Mouse (Mus musculus) T-helper 2 cell (primary cell): Measurements from ENCODE around the gene Rab3ip.

ENCODE experiments used
- in situ Hi-C: fragments of 300-600 bp; cut with MboI, MseI; formaldehyde crosslinking; loops from one replicate; pipeline ENCODE4 v1.15.1; 2025; ENCODE audit warnings: high pct_unique_total_duplicates

The Rab3ip gene

GRCm38 (mm10) chr10:116922161-116922560, 28.4 kb downstream of the Rab3ip start:
- in situ Hi-C loops, result no loop called here

- in situ Hi-C loops, result no loop called here
These were observed 29.2 kb downstream of the Rab3ip start for GRCm38 (mm10) chr10:116921416-116921815.

- in situ Hi-C loops, result no loop called here
These were observed 29.9 kb downstream of the Rab3ip start for GRCm38 (mm10) chr10:116920641-116921040.

GRCm38 (mm10) chr10:116919368-116920317, 30.9 kb downstream of the Rab3ip start:
- in situ Hi-C loops, result no loop called here

GRCm38 (mm10) chr10:116916581-116916980, 34.0 kb downstream of the Rab3ip start:
- in situ Hi-C loops, result no loop called here

- in situ Hi-C loops, result no loop called here
These were observed 35.3 kb downstream of the Rab3ip start for GRCm38 (mm10) chr10:116915286-116915685.

- in situ Hi-C loops, result no loop called here
These were observed 36.0 kb downstream of the Rab3ip start for GRCm38 (mm10) chr10:116914586-116914985.

GRCm38 (mm10) chr10:116913647-116914273, 36.8 kb downstream of the Rab3ip start:
- in situ Hi-C loops, result no loop called here

- in situ Hi-C loops, result no loop called here
These were observed 37.7 kb downstream of the Rab3ip start for GRCm38 (mm10) chr10:116912850-116913249.

GRCm38 (mm10) chr10:116908901-116909642, 41.5 kb downstream of the Rab3ip start:
- in situ Hi-C loops, result loop anchor here (10.0 kb wide), 1 partner anchor 354 kb away; no protein-coding TSS in a partner anchor

- in situ Hi-C loops, result loop anchor here (10.0 kb wide), 1 partner anchor 352 kb away; no protein-coding TSS in a partner anchor
These were observed 43.8 kb downstream of the Rab3ip start for GRCm38 (mm10) chr10:116906794-116907193.

- in situ Hi-C loops, result loop anchor here (10.0 kb wide), 1 partner anchor 350 kb away; no protein-coding TSS in a partner anchor
These were observed 46.1 kb downstream of the Rab3ip start for GRCm38 (mm10) chr10:116904503-116904908.

- in situ Hi-C loops, result no loop called here
These were observed 54.0 kb downstream of the Rab3ip start, which contains the start of gene Myrfl for GRCm38 (mm10) chr10:116896336-116897177. Myrfl (minus strand) TSS chr10:116896919.

GRCm38 (mm10) chr10:116895108-116895833, 55.3 kb downstream of the Rab3ip start:
- in situ Hi-C loops, result no loop called here

- in situ Hi-C loops, result no loop called here
These were observed 56.0 kb downstream of the Rab3ip start for GRCm38 (mm10) chr10:116894540-116894939.

GRCm38 (mm10) chr10:116893753-116894152, 56.8 kb downstream of the Rab3ip start:
- in situ Hi-C loops, result no loop called here

- in situ Hi-C loops, result no loop called here
These were observed 60.0 kb downstream of the Rab3ip start for GRCm38 (mm10) chr10:116890587-116890986.

GRCm38 (mm10) chr10:116884552-116884951, 66.0 kb downstream of the Rab3ip start:
- in situ Hi-C loops, result no loop called here

GRCm38 (mm10) chr10:116883531-116883930, 67.0 kb downstream of the Rab3ip start:
- in situ Hi-C loops, result no loop called here

- in situ Hi-C loops, result no loop called here
These were observed 73.1 kb downstream of the Rab3ip start for GRCm38 (mm10) chr10:116877436-116877835.
